Mouse (Mus musculus): ENCODE measurements at regions not wholly inside any gene's neighbourhood (a gene's known extent, or its start where the extent isn't known, plus 50 kb on each side); places are given as distances from the start of the nearest gene placed in this dataset.

DNA sequence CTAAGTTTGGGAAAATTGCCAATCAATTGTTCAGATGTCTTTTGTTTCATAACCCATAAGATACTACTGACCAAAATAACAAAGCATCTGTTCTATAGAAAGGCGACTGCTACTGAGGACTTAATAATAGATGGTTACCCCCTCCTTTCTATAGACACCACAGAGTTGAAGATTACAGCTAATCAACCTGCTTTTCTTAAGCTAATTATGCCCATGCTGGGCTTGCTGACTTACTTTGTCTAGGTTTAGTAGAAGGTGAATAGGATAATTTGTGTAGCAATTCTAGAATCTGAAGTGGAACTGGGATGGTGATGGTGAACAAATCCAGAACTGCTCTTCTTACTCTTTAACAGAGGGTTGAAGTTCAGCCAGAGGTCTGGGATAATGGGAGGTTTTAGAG lies 53.8 kb upstream of the Tbx18 start:
- DNase-seq: no peak

DNA sequence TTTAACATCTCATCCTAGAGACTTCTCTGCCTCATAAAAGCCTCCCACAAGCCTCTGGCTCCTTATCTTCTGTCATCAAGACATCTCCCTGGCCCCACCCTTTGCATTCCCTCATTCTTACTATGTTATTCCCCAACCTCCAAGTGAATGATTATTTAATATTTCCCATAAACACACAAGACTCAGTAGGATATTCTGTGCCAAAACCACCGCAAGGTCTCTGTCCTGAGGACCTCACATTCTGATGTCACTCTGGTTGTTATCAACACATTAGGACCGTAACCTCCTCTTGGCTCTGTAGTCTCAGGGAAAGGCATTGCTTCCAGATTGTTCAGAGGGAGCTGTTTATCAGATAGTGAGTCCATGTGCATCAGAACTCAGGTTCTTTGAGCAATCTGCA lies 80.7 kb upstream of the Tbx18 start:
- DNase-seq: no peak

DNA sequence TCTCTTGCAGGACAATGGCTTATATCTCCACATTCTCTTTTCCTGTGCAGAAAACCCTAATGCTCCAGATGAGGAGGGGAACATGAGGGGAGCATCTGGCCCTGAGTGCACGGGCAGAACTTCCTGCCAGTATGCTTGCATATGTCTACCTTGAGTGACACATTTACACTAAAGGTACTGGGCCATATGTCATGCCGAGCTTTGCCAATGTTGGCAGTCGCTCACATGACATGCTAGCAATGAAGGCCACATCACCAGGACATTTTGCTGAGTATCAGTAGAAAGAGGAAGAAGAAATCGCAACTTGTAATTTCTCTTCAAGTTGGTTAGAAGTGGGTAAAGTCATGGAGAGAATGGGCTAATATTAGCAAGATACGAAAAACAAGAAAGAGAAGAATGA lies 91.2 kb upstream of the Tbx18 start:
- no peak for DNase-seq

GRCm38 (mm10) chr9:87824691-87825230 lies 93.7 kb upstream of the Tbx18 start:
- DNase-seq: no peak

GRCm38 (mm10) chr9:87843898-87844297 lies 112.8 kb upstream of the Tbx18 start:
- DNase-seq: peak; percentile 5 to 11

- DNase-seq: no peak
Measured at GRCm38 (mm10) chr9:87844453-87844852, 113.4 kb upstream of the Tbx18 start.

DNA sequence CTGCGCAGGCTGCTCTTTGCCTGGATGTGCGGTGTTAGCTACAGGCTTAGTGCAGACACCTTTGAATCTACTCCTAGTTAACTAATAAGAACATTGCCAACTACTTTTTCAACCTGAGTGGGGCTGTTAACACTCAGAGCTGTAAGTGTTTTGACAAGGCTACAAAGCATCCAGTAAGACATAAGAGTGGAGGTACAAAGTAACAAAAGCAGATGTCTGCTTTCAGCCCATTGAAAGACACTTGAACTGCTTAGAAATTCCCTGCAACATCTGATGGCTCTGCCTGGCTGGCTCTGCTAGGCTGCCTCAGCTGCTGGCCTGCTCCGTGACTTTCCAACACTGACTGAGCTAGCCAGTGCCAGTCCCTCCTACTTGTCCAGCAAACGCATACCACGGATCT lies 117.8 kb upstream of the Tbx18 start:
- DNase-seq: no peak

GRCm38 (mm10) chr9:87850133-87850532 lies 119.1 kb upstream of the Tbx18 start:
- DNase-seq: no peak

DNA sequence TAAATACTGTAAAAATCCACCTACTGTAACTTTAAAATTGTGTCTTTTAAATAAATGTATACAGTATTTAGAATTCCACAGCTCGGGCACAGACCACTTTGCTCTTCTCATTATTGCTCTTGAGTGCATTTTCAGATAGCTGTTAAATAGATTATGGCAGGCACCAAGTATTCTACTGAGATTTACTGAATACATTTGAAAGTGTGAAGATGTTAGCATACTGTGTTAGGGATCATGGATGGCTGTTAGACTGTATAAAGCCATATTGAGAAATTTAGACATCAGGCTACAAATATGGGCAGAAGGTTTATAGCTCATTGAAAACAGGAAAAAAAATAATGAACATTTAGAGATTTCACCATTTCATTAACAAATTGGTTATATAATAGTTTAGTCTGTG lies 130.5 kb upstream of the Tbx18 start:
- DNase-seq: no peak

- no peak for DNase-seq
Measured at GRCm38 (mm10) chr9:87865236-87865635, 134.2 kb upstream of the Tbx18 start.

DNA sequence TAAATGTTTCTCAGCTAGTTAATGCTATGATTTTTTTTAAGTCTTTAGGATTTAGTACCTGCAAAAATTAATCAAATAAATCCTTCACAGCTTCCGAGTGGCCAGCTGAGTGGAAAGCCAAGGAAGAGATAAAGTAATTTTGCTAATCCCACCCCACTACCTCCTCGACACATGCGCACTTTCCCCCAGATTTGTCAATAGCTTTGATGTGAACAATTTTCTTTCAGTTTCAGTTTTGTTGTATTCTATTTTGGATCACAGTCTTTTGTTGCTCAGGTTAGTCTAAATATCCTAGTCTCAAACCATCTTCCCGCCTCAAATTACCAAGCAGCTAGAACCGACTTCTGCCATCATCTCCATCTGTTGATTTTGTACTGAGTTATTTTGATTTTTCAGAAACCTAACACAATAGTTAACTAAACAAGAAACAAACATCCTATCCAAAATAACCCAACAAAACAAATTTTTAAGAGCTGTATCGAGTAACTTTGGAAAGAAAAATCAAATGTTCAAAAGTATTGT lies 141.4 kb upstream of the Tbx18 start:
- no peak for DNase-seq

- no peak for DNase-seq
Measured at GRCm38 (mm10) chr9:87882587-87882986, 151.5 kb upstream of the Tbx18 start.

DNA sequence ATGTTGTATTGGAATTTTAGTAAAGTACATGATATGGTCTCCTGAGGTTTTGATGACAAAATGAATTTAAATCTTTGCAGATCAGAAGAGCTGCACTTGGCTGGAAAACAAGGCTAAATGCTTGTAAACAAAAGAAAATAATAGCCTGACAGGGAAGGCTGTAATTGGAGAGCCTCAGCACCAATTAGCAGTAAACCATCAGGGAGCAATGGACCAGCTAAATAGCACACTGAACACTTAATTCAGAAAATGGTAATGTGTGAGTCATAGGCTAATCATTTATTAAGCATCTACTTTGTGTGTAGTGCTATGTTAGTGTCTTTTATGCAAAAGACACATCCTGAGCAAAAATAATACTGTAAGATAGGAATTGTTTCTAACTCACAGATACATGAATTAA lies 152.0 kb upstream of the Tbx18 start:
- no peak for DNase-seq

DNA sequence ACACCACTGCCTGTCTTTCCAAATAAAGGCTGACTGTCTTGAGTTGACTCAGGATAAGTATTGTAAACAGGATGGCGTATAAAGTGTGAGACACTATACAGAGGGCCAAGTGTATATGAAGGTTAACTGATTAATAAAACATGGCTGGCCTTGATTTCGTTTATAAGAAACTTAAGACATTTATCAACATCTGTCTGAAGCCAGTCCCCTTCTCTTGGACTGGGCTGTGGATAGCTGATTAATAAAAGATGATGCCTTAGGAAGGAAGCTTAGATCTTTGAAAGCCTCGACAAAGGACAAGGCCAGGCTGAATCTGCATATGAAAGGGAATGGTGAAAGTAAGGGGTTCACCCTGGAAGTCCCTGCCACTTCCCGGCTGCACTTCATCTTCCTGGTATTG lies 163.0 kb upstream of the Tbx18 start:
- no peak for DNase-seq

- DNase-seq: no peak
Measured at GRCm38 (mm10) chr9:87894596-87894995, 163.5 kb upstream of the Tbx18 start.

- no peak for DNase-seq
Measured at GRCm38 (mm10) chr9:87895526-87895925, 164.5 kb upstream of the Tbx18 start.

DNA sequence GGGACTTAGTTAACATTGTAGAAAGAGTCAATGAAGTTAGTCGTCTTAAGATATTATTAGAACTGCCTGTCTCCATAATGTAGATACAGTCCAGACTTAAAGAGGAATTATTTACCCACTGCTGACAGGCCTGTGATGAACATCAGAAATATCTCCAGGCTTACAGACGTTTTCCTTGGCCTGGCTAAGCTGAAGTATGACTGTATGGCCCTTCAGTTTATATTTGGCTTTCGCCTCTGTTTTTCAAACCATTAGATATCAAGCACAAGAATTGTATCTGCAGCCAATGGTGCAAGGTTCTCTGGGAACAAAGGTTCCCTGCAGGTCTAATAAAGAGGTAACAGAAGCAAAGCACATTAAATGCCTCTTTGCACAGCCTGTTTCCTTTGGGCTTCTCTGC lies 166.3 kb upstream of the Tbx18 start:
- no peak for DNase-seq

- DNase-seq: no peak
Measured at GRCm38 (mm10) chr9:87899368-87899767, 168.3 kb upstream of the Tbx18 start.

- DNase-seq: no peak
Measured at GRCm38 (mm10) chr9:87899800-87900199, 168.7 kb upstream of the Tbx18 start.

GRCm38 (mm10) chr9:87921291-87921690 lies 190.2 kb upstream of the Tbx18 start:
- no peak for DNase-seq

DNA sequence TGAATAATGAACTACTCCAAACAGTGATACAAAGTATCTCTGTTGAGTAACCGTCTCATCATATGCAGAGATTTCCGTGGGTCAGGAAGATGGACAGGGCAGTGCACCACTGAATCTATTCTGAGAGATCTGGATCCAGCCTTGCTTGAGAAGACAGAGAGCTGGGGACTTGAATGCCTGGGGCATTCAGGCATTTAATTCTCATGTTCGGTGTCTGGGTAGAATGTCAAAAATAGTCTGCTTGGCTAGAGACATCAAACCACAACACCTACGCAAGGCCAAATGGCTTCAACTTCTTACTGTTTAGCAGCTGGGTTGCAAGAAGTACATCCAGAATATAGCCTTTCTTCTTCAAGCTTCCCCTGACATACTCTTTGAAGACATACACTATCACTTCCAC lies 194.1 kb upstream of the Tbx18 start:
- no peak for DNase-seq

- peak in 1 of 2 experiments; percentile 3 for DNase-seq
Measured at GRCm38 (mm10) chr9:87933230-87933629, 202.2 kb upstream of the Tbx18 start.

DNA sequence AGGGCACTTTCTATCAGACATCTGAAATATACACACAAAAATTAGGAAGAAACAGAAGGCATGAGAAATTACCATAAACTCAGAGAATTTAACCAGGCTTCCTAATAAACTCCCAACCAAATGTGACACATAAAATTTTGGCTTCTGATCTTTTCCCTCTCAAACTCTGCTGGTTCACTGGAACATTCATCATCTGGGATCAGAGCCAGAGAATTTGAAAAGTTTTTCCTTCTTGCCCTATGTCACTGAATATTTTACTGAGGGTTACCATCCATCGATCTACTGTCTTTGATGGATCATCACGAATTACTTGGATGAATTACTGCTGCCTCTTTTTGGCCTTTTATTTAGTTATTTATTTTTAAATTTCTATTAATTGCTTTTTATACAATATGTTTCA lies 221.4 kb upstream of the Tbx18 start:
- no peak for DNase-seq

DNA sequence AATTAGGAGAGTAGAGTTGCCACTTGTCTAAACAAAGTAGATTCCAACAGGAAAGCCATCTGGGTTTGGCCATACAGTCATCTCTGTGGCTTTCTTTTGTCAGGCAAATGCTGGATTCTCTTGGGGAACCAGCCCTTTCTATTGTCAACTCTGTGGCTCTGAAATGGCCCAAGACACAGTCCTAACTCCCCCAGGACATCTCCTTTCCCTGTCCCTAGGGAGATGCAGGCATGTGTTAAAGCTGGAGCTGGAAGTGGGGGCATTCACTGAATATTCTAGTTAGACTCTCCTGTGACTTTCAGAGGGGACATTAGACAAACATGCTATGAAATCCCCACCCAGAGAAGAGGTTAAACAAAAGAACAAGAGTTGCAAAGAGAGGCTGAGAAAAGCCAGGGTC lies 223.9 kb upstream of the Tbx18 start:
- DNase-seq: no peak

DNA sequence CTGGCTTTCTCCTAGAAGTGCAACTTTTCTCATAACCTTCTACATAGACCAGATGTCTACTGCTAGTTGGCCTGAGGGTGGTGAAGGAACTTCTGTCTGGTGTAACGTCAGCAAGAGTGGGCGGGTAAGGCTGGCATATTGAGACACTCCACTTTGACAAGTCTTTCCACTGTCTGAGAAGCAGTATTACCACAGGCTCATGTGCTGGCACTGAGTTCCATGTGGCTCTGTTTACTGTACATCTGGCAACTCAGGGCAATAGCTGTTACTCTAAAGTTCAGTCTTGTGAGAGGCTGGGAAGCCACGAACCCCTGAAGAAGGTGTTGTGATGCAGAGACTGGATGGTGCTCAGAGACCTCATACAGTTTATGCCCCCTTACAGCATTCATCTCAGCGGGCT lies 230.7 kb upstream of the Tbx18 start:
- DNase-seq: no peak

DNA sequence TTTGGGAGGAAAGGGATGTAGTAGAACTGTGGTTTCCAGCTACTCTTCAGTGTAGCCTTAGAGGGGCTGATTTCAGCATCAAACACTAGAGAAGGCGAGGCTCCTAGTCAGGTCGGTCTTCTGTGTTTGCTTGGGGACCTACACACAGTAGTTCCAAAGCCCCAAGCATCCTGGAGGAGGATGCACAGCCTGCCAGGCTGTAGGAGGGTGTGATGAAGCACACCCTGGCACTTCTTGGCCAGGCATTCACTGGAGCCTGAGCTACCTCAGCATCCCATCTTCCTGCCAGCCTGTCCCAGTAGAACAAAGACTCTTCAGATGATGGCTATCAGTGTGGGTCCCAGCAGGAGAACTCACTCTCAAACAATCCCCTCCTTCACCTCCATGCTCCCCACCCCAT lies 233.4 kb upstream of the Tbx18 start:
- no peak for DNase-seq
